ENCODE assay signal across 10 mouse cellular contexts in genomic region chr13:69488565-69489255, GRCm38 (mm10). TPM values are rescaled to one million over a fixed set of nuclear protein-coding genes. Genes with fewer than 3 reads are reported as not detected.
A peak's percentile ranks its signal among the peaks of the same experiment; 100 is the strongest.
DNase-seq lines count a peak whose midpoint lies in the region; ATAC-seq and TF ChIP-seq lines count a peak whose summit lies in the region.
"Had no signal": no experiment of that assay in that cellular context is flagged by ENCODE, and none has a peak within 500 bp of the region (broad histone marks: within the 10 kb centered on the region; RNA-seq: fewer than 3 reads in every experiment).

No protein-coding gene starts in this region.

- H3K27ac ChIP-seq in liver, adult 2 months (replicated peaks; ENCODE audit: insufficient read depth, low read depth, low read length): no peak overlapping the region
- H3K27ac ChIP-seq in liver, postnatal 0 days (ENCODE audit: low read depth): no peak overlapping the region
- H3K27ac ChIP-seq in midbrain, embryonic 13.5 days: no peak overlapping the region
- H3K27ac ChIP-seq: forebrain, embryonic 15.5 days had no signal

- POLR2A ChIA-PET in Patski (lab: Charles Lee): no interaction called here

- in situ Hi-C loops in Patski (cut with MboI; ENCODE audit: low pct_unique_long_range_greater_than_20kb): no loop called here

- H3K4me2 ChIP-seq in liver, postnatal 0 days (ENCODE audit: low read depth, low read length): no peak overlapping the region
- peak overlapping the region; percentile 56 for H3K4me2 ChIP-seq in midbrain, embryonic 13.5 days (replicated peaks)

- no peak for TF ChIP-seq CTCF in liver, adult 2 months (IDR thresholded peaks at IDR 0.05; ENCODE audit: low read depth, low read length)
- TF ChIP-seq CTCF in liver, postnatal 0 days (IDR thresholded peaks at IDR 0.05; ENCODE audit: low read depth): no peak
- TF ChIP-seq CTCF in Patski (IDR thresholded peaks at IDR 0.05): no peak

- no peak for ATAC-seq in liver, postnatal 0 days
- peak; percentile 55 for ATAC-seq in Patski
- ATAC-seq in midbrain, embryonic 13.5 days: no peak
- ATAC-seq: forebrain, embryonic 15.5 days had no signal

- H3K27me3 ChIP-seq in liver, adult 2 months (ENCODE audit: control insufficient read depth, insufficient read depth, low read length): peaks cover 3% of the 10 kb centered on the region; the same call in 1 of the 2 replicates
- peaks cover 22% of the 10 kb centered on the region; the same call in 1 of the 2 replicates for H3K27me3 ChIP-seq in liver, postnatal 0 days (ENCODE audit: insufficient read depth, low read length)
- no peaks in the 10 kb centered on the region for H3K27me3 ChIP-seq in Patski
- H3K27me3 ChIP-seq in midbrain, embryonic 13.5 days: peaks cover 49% of the 10 kb centered on the region

- no peaks in the 10 kb centered on the region for H3K9me3 ChIP-seq in liver, postnatal 0 days (ENCODE audit: low read length)
- no peaks in the 10 kb centered on the region for H3K9me3 ChIP-seq in midbrain, embryonic 13.5 days
- H3K9me3 ChIP-seq: forebrain, embryonic 15.5 days had no signal

- CTCF ChIA-PET in Patski (lab: Charles Lee): interaction anchor here (0.6 kb wide), 1 partner anchor 877 kb away, joined by 3 read pairs; no protein-coding TSS in a partner anchor

- H3K36me3 ChIP-seq in liver, adult 2 months (ENCODE audit: control insufficient read depth, insufficient read depth, low read length): no peaks in the 10 kb centered on the region
- H3K36me3 ChIP-seq in liver, postnatal 0 days (replicated peaks; ENCODE audit: insufficient read depth, low read length): no peaks in the 10 kb centered on the region
- no peaks in the 10 kb centered on the region for H3K36me3 ChIP-seq in midbrain, embryonic 13.5 days
- H3K36me3 ChIP-seq: forebrain, embryonic 15.5 days had no signal

- no peaks in the 10 kb centered on the region for H3K4me1 ChIP-seq in liver, adult 2 months (ENCODE audit: control insufficient read depth, insufficient read depth, low read length)
- 0 out of 2 replicates have a peak, but pooled peaks cover 3% of the 10 kb centered on the region for H3K4me1 ChIP-seq in liver, postnatal 0 days (ENCODE audit: insufficient read depth)
- H3K4me1 ChIP-seq in midbrain, embryonic 13.5 days (replicated peaks): peaks cover 15% of the 10 kb centered on the region

- H3K9ac ChIP-seq in liver, adult 2 months (ENCODE audit: low read depth, low read length): no peak overlapping the region
- H3K9ac ChIP-seq in liver, postnatal 0 days (replicated peaks): no peak overlapping the region
- H3K9ac ChIP-seq in midbrain, embryonic 13.5 days (replicated peaks): 0 out of 2 replicates have a peak overlapping the region, but pooled peaks have one; percentile 33
- H3K9ac ChIP-seq: forebrain, embryonic 15.5 days had no signal

- DNase-seq in embryo, embryonic 11 days: peak; percentile 7
- no peak for DNase-seq in embryo, embryonic 10 days (ENCODE audit: low spot score)
- DNase-seq in liver, adult 2 months (ENCODE audit: extremely low read depth, low read depth, low spot score): peak; percentile 19
- DNase-seq in liver, postnatal 0 days: no peak
- DNase-seq in Patski (ENCODE audit: low read depth, low spot score): no peak
- no peak for DNase-seq in ovary, postnatal 36 days (ENCODE audit: low spot score)
- DNase-seq in spleen, postnatal 10 days (ENCODE audit: low spot score in 2 of 2): no peak
- DNase-seq: kidney, adult 11 months had no signal

- no peak for TF ChIP-seq POLR2A in liver, adult 2 months (IDR thresholded peaks at IDR 0.05; ENCODE audit: extremely low read depth, insufficient read depth, low read length)

- 32% methylated on average over 13 of the region's 13 CpGs for WGBS in liver, adult 2 months
- WGBS in liver, postnatal 0 days (ENCODE audit: insufficient replicate concordance): 24% methylated on average over 13 of the region's 13 CpGs
- WGBS in midbrain, embryonic 13.5 days: 34% methylated on average over 13 of the region's 13 CpGs

- no peak for TF ChIP-seq EP300 in liver, postnatal 0 days (IDR thresholded peaks at IDR 0.05; ENCODE audit: low read depth)

- H3K4me3 ChIP-seq in liver, adult 2 months (ENCODE audit: insufficient read depth, low read depth, low read length): no peak overlapping the region
- no peak overlapping the region for H3K4me3 ChIP-seq in liver, postnatal 0 days (ENCODE audit: low read depth, low read length)
- H3K4me3 ChIP-seq in midbrain, embryonic 13.5 days (replicated peaks): no peak overlapping the region

- no peaks in the 10 kb centered on the region for H3K79me2 ChIP-seq in liver, adult 2 months (ENCODE audit: control insufficient read depth, insufficient read depth, low read length)

RNA-seq across cellular contexts. Expression of gene Nsun2, which starts 44.8 kb away (rescaled TPM):
- 74.1 and 81.0 TPM in 2 replicates for total RNA-seq in liver, adult 2 months (2014; rRNA removed)
- polyA plus RNA-seq in liver, adult 2 months (2012; rRNA removed): 40.5 and 48.3 TPM in 2 replicates
- polyA plus RNA-seq in liver, postnatal 0 days (2015; fragmentation: Nextera tagmentation; extraction: Ambion mirVana): 46.0 and 47.5 TPM in 2 replicates
- polyA plus RNA-seq in Patski (2021): 100 TPM
- polyA plus RNA-seq in midbrain, embryonic 13.5 days (2015; fragmentation: Nextera tagmentation; extraction: Ambion mirVana): 74.1 and 76.7 TPM in 2 replicates

RNA-seq across cellular contexts. Expression of gene Tent4a, which starts 45.7 kb away (rescaled TPM):
- 8.7 and 8.9 TPM in 2 replicates for total RNA-seq in liver, adult 2 months (2014; rRNA removed)
- polyA plus RNA-seq in liver, adult 2 months (2012; rRNA removed): 9.9 and 11.0 TPM in 2 replicates
- 1.9 and 2.4 TPM in 2 replicates for polyA plus RNA-seq in liver, postnatal 0 days (2015; fragmentation: Nextera tagmentation; extraction: Ambion mirVana)
- 27.7 TPM for polyA plus RNA-seq in Patski (2021)
- polyA plus RNA-seq in midbrain, embryonic 13.5 days (2015; fragmentation: Nextera tagmentation; extraction: Ambion mirVana): 5.8 and 7.1 TPM in 2 replicates

Comparison
In these comparisons a context has a peak if more than half of its experiments do, and no peak if none do; other contexts are left out.
1. DNase-seq: peak in embryo, embryonic 11 days (single experiment) and liver, adult 2 months (single experiment); none in embryo, embryonic 10 days (single experiment), liver, postnatal 0 days (single experiment), Patski (single experiment), ovary, postnatal 36 days (single experiment) and spleen, postnatal 10 days (0 of 2).